Mouse (Mus musculus) cerebellum, adult 2 months (tissue): ENCODE results near the gene Rsrc2. TPM values are rescaled to one million over a fixed set of nuclear protein-coding genes. Genes with fewer than 3 reads are reported as not detected.
"Not testable (repeated sequence)": the region's sequence is repeated elsewhere in the genome, so short reads cannot be mapped to it uniquely, and the experiment has no call there.

Experiments
- DNase-seq, 2 experiments: peaks; one replicate each; pipeline ENCODE4 v3.0.0; 2021
- H3K27ac ChIP-seq: fragments of 200-500 bp; 2 replicates; pipeline ENCODE4 v1.5.1; 2012; ENCODE audit warnings: low read length, control low read depth, inconsistent platforms; ENCODE audit not compliant: insufficient read depth
- H3K27me3 ChIP-seq: fragments of 200-500 bp; 2 replicates; pipeline ENCODE4 v1.6.1; 2012; ENCODE audit warnings: inconsistent platforms, mild to moderate bottlenecking, low read length, moderate library complexity; ENCODE audit not compliant: control insufficient read depth, insufficient read depth
- H3K4me1 ChIP-seq: fragments of 200-500 bp; 2 replicates; pipeline ENCODE4 v1.6.1; 2011; ENCODE audit warnings: low read length; ENCODE audit not compliant: control insufficient read depth, insufficient read depth
- H3K4me3 ChIP-seq: fragments of 200-500 bp; replicated peaks from 2 replicates; pipeline ENCODE3; 2011; ENCODE audit warnings: mild to moderate bottlenecking, low read depth, low read length, control low read depth; ENCODE audit not compliant: insufficient read depth
- CTCF ChIP-seq: fragments of 200-500 bp; IDR thresholded peaks from 2 replicates; pipeline ENCODE4 v1.5.1; 2011; ENCODE audit warnings: low read depth, mild to moderate bottlenecking, control low read depth, low read length, moderate library complexity, borderline replicate concordance; ENCODE audit not compliant: insufficient read depth
- POLR2A ChIP-seq: fragments of 200-500 bp; IDR thresholded peaks from 2 replicates; pipeline ENCODE4 v1.6.1; 2011; ENCODE audit warnings: low read length, control low read depth, borderline replicate concordance; ENCODE audit not compliant: insufficient read depth
- WGBS: fragments of 180-500 bp; shearing (Covaris S2); methylation state at CpG from one replicate; pipeline ENCODE4 v1.1.7; 2018; 5-methylcytosine and 5-hydroxymethylcytosine counted together
- polyA plus RNA-seq: library from polyadenylated mRNA; depleted of rRNA; stranded (reverse); fragments of >200 nt; gene quantifications from 2 replicates; pipeline ENCODE4 v1.2.3, GENCODE M21; 2012; rRNA removed

Rsrc2 gene
- polyA plus RNA-seq: 95.1 and 97.2 TPM in 2 replicates

GRCm38 (mm10) chr5:123749065-123750064, at the start of gene Rsrc2, which contains the start of gene Kntc1:
TSS of gene Rsrc2 (minus strand) at chr5:123749414.
TSS of gene Kntc1 (plus strand) at chr5:123749716.
- peak within 1 kb of the TSS; percentile 93 for H3K4me3 ChIP-seq
- H3K4me1 ChIP-seq: no peaks in the 10 kb centered on the region; the same call in 1 of the 2 replicates
- peak within 1 kb of the TSS; percentile 94 for H3K27ac ChIP-seq
- WGBS: under 1% methylated on average over 63 of the region's 63 CpGs
- H3K27me3 ChIP-seq: no peaks in the 10 kb centered on the region
- DNase-seq: peak; percentile 99 to 100
- TF ChIP-seq CTCF (0 out of 2 replicates have a peak, but pooled peaks have one; percentile 4), POLR2A (peak; percentile 90)

GRCm38 (mm10) chr5:123793081-123793480, 43.9 kb upstream of the Rsrc2 start:
- H3K4me1 ChIP-seq: no peaks in the 10 kb centered on the region
- no peak overlapping the region for H3K4me3 ChIP-seq
- no peak for TF ChIP-seq CTCF
- TF ChIP-seq POLR2A: no peak
- DNase-seq: no peak
- H3K27me3 ChIP-seq: no peaks in the 10 kb centered on the region
- H3K27ac ChIP-seq: no peak overlapping the region
- WGBS: 91% methylated on average over 2 of the region's 2 CpGs

- no peaks in the 10 kb centered on the region for H3K27me3 ChIP-seq
- DNase-seq: no peak
- H3K4me3 ChIP-seq: no peak overlapping the region
- WGBS: 91% methylated on average over 7 of the region's 7 CpGs
- no peaks in the 10 kb centered on the region for H3K4me1 ChIP-seq
- H3K27ac ChIP-seq: no peak overlapping the region
- no peak for TF ChIP-seq POLR2A
- TF ChIP-seq CTCF: no peak
These were observed 39.8 kb upstream of the Rsrc2 start for GRCm38 (mm10) chr5:123788976-123789375.

- no peak for DNase-seq
- H3K27me3 ChIP-seq: no peaks in the 10 kb centered on the region
- H3K4me3 ChIP-seq: no peak overlapping the region
- H3K27ac ChIP-seq: no peak overlapping the region
- TF ChIP-seq POLR2A (no peak), CTCF (no peak)
- WGBS: 95% methylated on average over 4 of the region's 4 CpGs
- H3K4me1 ChIP-seq: no peaks in the 10 kb centered on the region
These were observed 32.6 kb upstream of the Rsrc2 start for GRCm38 (mm10) chr5:123781864-123782263.

- DNase-seq: no peak
- Histone ChIP-seq H3K27ac (no peak overlapping the region), H3K4me1 (no peaks in the 10 kb centered on the region), H3K27me3 (no peaks in the 10 kb centered on the region), H3K4me3 (no peak overlapping the region)
- WGBS: 93% methylated on average over 8 of the region's 8 CpGs
- TF ChIP-seq CTCF: no peak
- TF ChIP-seq POLR2A: no peak
These were observed 31.5 kb upstream of the Rsrc2 start for GRCm38 (mm10) chr5:123780716-123781115.

GRCm38 (mm10) chr5:123773441-123773840, 24.2 kb upstream of the Rsrc2 start:
- no peak overlapping the region for H3K27ac ChIP-seq
- H3K4me3 ChIP-seq: no peak overlapping the region
- H3K4me1 ChIP-seq: no peaks in the 10 kb centered on the region
- 95% methylated on average over 9 of the region's 9 CpGs for WGBS
- no peak for TF ChIP-seq POLR2A
- TF ChIP-seq CTCF: no peak
- no peaks in the 10 kb centered on the region for H3K27me3 ChIP-seq
- DNase-seq: no peak

- not testable (repeated sequence) for DNase-seq, H3K4me1 ChIP-seq, H3K4me3 ChIP-seq, H3K27me3 ChIP-seq, H3K27ac ChIP-seq
- WGBS: 65% methylated on average over 11 of the region's 11 CpGs
These were observed 17.2 kb upstream of the Rsrc2 start for GRCm38 (mm10) chr5:123766455-123766854.

- Histone ChIP-seq H3K27me3 (no peaks in the 10 kb centered on the region), H3K4me3 (no peak overlapping the region), H3K27ac (no peak overlapping the region), H3K4me1 (no peaks in the 10 kb centered on the region)
- WGBS: 96% methylated on average over 11 of the region's 11 CpGs
- no peak for TF ChIP-seq CTCF
- TF ChIP-seq POLR2A: no peak
- DNase-seq: no peak
These were observed 16.3 kb upstream of the Rsrc2 start for GRCm38 (mm10) chr5:123765506-123765905.
